Mouse (Mus musculus) intestine, postnatal 0 days (tissue): ENCODE measurements around the gene Klf17. TPM values are rescaled to one million over a fixed set of nuclear protein-coding genes. Genes with fewer than 3 reads are reported as not detected.

Experiments
- ATAC-seq: fragments of 200-750 bp; cut with Nextera tagmentation; 2 replicates; pipeline ENCODE4 v1.8.0; 2017; ENCODE audit warnings: mild to moderate bottlenecking, moderate TSS enrichment, moderate library complexity
- H3K27ac ChIP-seq: fragments of 300-500 bp; sonication (generic); 2 replicates; pipeline ENCODE4 v1.5.1; 2014; ENCODE audit warnings: mild to moderate bottlenecking, low read depth, low read length, moderate library complexity
- H3K27me3 ChIP-seq: fragments of 300-500 bp; sonication (generic); replicated peaks from 2 replicates; pipeline ENCODE4 v1.6.1; 2014; ENCODE audit warnings: low read length, mixed read lengths; ENCODE audit not compliant: control insufficient read depth, insufficient read depth
- H3K36me3 ChIP-seq: fragments of 300-500 bp; sonication (generic); 2 replicates; pipeline ENCODE4 v1.6.1; 2014; ENCODE audit warnings: mild to moderate bottlenecking, moderate library complexity; ENCODE audit not compliant: control insufficient read depth, insufficient read depth
- H3K4me1 ChIP-seq: fragments of 300-500 bp; sonication (generic); replicated peaks from 2 replicates; pipeline ENCODE4 v1.6.1; 2014; ENCODE audit warnings: antibody characterized with exemption, low read length, mixed read lengths; ENCODE audit not compliant: control insufficient read depth, insufficient read depth
- H3K4me2 ChIP-seq: fragments of 300-500 bp; sonication (generic); replicated peaks from 2 replicates; pipeline ENCODE4 v1.6.1; 2014; ENCODE audit warnings: low read depth, mild to moderate bottlenecking, moderate library complexity
- H3K4me3 ChIP-seq: fragments of 300-500 bp; sonication (generic); 2 replicates; pipeline ENCODE4 v1.5.1; 2014; ENCODE audit warnings: low read depth, low read length
- H3K9ac ChIP-seq: fragments of 300-500 bp; sonication (generic); 2 replicates; pipeline ENCODE4 v1.6.1; 2014; ENCODE audit warnings: mild to moderate bottlenecking, low read depth, low read length
- H3K9me3 ChIP-seq: fragments of 300-500 bp; sonication (generic); 2 replicates; pipeline ENCODE4 v1.6.1; 2016; ENCODE audit warnings: mixed run types; ENCODE audit not compliant: control insufficient read depth
- CTCF ChIP-seq: sonication (generic); IDR thresholded peaks from 2 replicates; pipeline ENCODE4 v1.5.1; 2016; ENCODE audit warnings: low read depth, mild to moderate bottlenecking, control low read depth, antibody characterized with exemption, moderate library complexity
- WGBS: fragments of 180-500 bp; shearing (Covaris S2); extraction: QIAGEN DNeasy Blood & Tissue Kit; methylation state at CpG from one replicate; pipeline ENCODE4 v1.1.7; 2014; 5-methylcytosine and 5-hydroxymethylcytosine counted together
- polyA plus RNA-seq: library from polyadenylated mRNA; unstranded; fragments of >200 nt; fragmentation: Nextera tagmentation; extraction: Ambion mirVana; gene quantifications from 2 replicates; pipeline ENCODE4 v1.2.1, GENCODE M21; 2015

Gene Klf17
- polyA plus RNA-seq, 1 experiment from 2014 or later = not detected

GRCm38 (mm10) chr4:117737559-117737958, 27.9 kb downstream of the Klf17 start:
- Histone ChIP-seq H3K9me3 (no peaks in the 10 kb centered on the region), H3K4me2 (no peak overlapping the region), H3K27me3 (no peaks in the 10 kb centered on the region), H3K36me3 (no peaks in the 10 kb centered on the region), H3K27ac (no peak overlapping the region), H3K9ac (no peak overlapping the region), H3K4me1 (no peaks in the 10 kb centered on the region), H3K4me3 (no peak overlapping the region)
- no peak for ATAC-seq
- WGBS = 43% methylated on average over 8 of the region's 8 CpGs
- peak; percentile 73 for TF ChIP-seq CTCF

GRCm38 (mm10) chr4:117731926-117732325, 33.5 kb downstream of the Klf17 start:
- H3K36me3 ChIP-seq = no peaks in the 10 kb centered on the region
- no peak overlapping the region for H3K27ac ChIP-seq
- no peaks in the 10 kb centered on the region for H3K9me3 ChIP-seq
- H3K4me3 ChIP-seq = no peak overlapping the region
- no peak for ATAC-seq
- TF ChIP-seq CTCF = no peak
- H3K9ac ChIP-seq = no peak overlapping the region
- H3K27me3 ChIP-seq = no peaks in the 10 kb centered on the region
- no peaks in the 10 kb centered on the region for H3K4me1 ChIP-seq
- no peak overlapping the region for H3K4me2 ChIP-seq
- 70% methylated on average over 3 of the region's 3 CpGs for WGBS

DNA sequence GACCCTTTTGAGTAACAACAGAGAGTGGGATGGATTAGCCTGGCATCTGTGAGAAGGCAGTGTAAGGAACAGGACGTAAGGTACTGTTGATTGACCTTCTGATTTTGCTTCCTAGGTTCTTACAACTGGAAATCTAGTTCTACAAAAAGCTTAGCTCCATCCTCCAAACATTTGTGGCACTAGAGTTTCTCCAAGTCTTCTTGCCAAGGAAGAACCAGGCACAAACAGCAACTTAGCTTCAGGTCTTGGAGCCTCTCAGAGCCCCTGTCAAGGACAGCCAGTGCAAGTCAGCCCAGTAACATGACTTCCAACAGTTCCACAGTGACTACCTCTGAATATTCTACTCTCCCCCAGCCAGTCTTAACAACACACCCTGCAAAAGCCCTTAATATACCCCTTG, 41.3 kb downstream of the Klf17 start, which contains the start of gene Gm12845:
Gm12845 (plus strand) TSS at position 301 of the 400 bp plus-strand sequence.
- no peaks in the 10 kb centered on the region for H3K4me1 ChIP-seq
- no peak within 1 kb of the TSS for H3K9ac ChIP-seq
- H3K4me2 ChIP-seq = no peak within 1 kb of the TSS
- H3K27ac ChIP-seq = no peak within 1 kb of the TSS
- 90% methylated on average over 1 of the region's 1 CpGs for WGBS
- no peak for TF ChIP-seq CTCF
- no peak within 1 kb of the TSS for H3K4me3 ChIP-seq
- ATAC-seq = no peak
- no peaks in the 10 kb centered on the region for H3K27me3 ChIP-seq
- H3K36me3 ChIP-seq = no peaks in the 10 kb centered on the region
- H3K9me3 ChIP-seq = no peaks in the 10 kb centered on the region

DNA sequence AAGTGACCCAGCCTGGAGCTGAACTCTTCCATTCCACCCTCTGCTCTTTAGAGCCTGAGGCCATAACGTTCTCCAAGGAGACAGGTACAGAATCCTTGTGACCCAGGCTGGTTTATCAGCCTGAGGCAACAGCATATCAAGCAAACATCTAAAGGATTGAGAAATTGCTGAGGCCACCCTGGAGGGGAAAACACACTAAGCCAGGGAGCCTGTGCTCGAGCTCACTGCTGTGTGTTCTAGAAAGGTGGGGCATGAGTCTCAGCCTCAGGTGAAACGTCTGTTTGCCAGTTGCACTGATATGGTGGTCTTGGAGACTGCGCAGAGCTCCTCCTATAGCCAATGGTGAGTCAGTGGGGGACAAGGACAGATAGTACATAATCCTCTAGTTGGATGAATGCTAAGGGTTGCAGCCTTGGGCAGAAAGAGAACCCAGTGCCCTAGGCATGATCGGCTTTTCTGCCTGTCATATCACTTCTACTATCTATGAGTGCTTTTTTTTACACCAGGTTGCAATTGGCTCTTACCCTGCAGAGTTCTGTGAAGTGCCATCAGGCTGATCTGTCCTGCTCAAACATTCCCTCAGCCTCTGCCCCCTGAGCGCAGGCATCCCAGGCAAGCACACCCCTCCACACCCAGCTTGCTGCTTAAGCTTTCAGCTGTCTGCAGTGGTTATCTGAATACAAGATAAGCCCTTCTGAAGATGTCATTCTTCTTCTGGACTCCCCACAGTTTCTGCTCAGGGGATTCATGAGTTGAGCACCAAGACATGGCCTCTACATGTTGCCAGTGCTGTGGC, 51.9 kb downstream of the Klf17 start:
- no peak for TF ChIP-seq CTCF
- H3K4me1 ChIP-seq = no peaks in the 10 kb centered on the region
- no peaks in the 10 kb centered on the region for H3K27me3 ChIP-seq
- H3K36me3 ChIP-seq = no peaks in the 10 kb centered on the region
- H3K27ac ChIP-seq = no peak overlapping the region
- H3K9ac ChIP-seq = no peak overlapping the region
- H3K4me2 ChIP-seq = no peak overlapping the region
- 45% methylated on average over 6 of the region's 6 CpGs for WGBS
- no peaks in the 10 kb centered on the region for H3K9me3 ChIP-seq
- no peak overlapping the region for H3K4me3 ChIP-seq
- ATAC-seq = no peak

DNA sequence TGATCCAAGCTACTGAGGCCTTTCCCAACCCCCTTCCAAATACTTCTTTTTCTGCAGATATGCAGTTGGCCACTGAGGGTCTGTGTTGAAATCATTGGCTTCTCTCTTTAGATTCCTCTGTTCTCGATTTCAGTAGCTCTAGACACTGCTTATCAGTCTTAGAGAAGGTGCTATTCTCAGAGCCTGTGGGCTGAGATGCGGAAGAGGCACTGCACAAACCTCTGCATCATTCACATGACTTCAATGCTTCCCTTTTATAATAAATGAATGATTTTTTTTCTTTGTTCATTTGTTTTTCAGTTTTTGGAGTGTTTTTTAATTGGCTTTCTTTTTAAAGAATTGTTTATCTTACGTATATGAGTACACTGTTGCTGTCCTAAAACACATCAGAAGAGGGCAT, 53.1 kb downstream of the Klf17 start:
- H3K4me1 ChIP-seq = no peaks in the 10 kb centered on the region
- TF ChIP-seq CTCF = no peak
- ATAC-seq = no peak
- H3K4me3 ChIP-seq = no peak overlapping the region
- no peaks in the 10 kb centered on the region for H3K9me3 ChIP-seq
- no peaks in the 10 kb centered on the region for H3K27me3 ChIP-seq
- 80% methylated on average over 3 of the region's 3 CpGs for WGBS
- no peak overlapping the region for H3K27ac ChIP-seq
- H3K36me3 ChIP-seq = no peaks in the 10 kb centered on the region
- H3K4me2 ChIP-seq = no peak overlapping the region
- no peak overlapping the region for H3K9ac ChIP-seq

GRCm38 (mm10) chr4:117708780-117709550, 56.5 kb downstream of the Klf17 start:
- no peaks in the 10 kb centered on the region for H3K36me3 ChIP-seq
- peak; percentile 71 for ATAC-seq
- no peak overlapping the region for H3K4me2 ChIP-seq
- WGBS = 46% methylated on average over 3 of the region's 3 CpGs
- no peaks in the 10 kb centered on the region for H3K9me3 ChIP-seq
- no peaks in the 10 kb centered on the region for H3K27me3 ChIP-seq
- H3K4me1 ChIP-seq = no peaks in the 10 kb centered on the region
- no peak overlapping the region for H3K27ac ChIP-seq
- H3K9ac ChIP-seq = no peak overlapping the region
- H3K4me3 ChIP-seq = no peak overlapping the region
- TF ChIP-seq CTCF = no peak

Other genes with a start within 250 kb of the Klf17 start
- 46.3 and 54.7 TPM in 2 replicates for gene Eri3, start 215.3 kb downstream of the Klf17 start, polyA plus RNA-seq
- gene Dmap1, start 83.4 kb downstream of the Klf17 start, polyA plus RNA-seq = 22.1 and 22.7 TPM in 2 replicates
- not detected in 2 replicates for gene Gm12845, start 41.2 kb downstream of the Klf17 start, polyA plus RNA-seq
- 4.9 and 5.8 TPM in 2 replicates for gene Slc6a9, start 68.9 kb upstream of the Klf17 start, polyA plus RNA-seq
- gene Ccdc24, start 106.9 kb upstream of the Klf17 start, polyA plus RNA-seq = 0.64 and 0.80 TPM in 2 replicates
- gene B4galt2, start 117.8 kb upstream of the Klf17 start, polyA plus RNA-seq = 8.7 and 8.9 TPM in 2 replicates
- 441 and 442 TPM in 2 replicates for gene Atp6v0b, start 121.7 kb upstream of the Klf17 start, polyA plus RNA-seq
- gene Dph2, start 126.4 kb upstream of the Klf17 start, polyA plus RNA-seq = 5.0 and 5.5 TPM in 2 replicates
- 15.8 and 18.2 TPM in 2 replicates for gene Ipo13, start 149.4 kb upstream of the Klf17 start, polyA plus RNA-seq
- gene Artn, start 164.1 kb upstream of the Klf17 start, polyA plus RNA-seq = 1.2 and 1.3 TPM in 2 replicates